In genomic region chr11:24158026-24158425, GRCm38 (mm10) we compare ENCODE assay signal across 15 mouse cellular contexts.
"Had no signal": no experiment of that assay in that cellular context is flagged by ENCODE, and none has a peak within 500 bp of the region (broad histone marks: within the 10 kb centered on the region; RNA-seq: fewer than 3 reads in every experiment).

No protein-coding gene starts in this region.

- H3K27me3 ChIP-seq: limb, embryonic 15.5 days; megakaryocyte, embryonic 14.5 days; midbrain, embryonic 12.5 days had no signal

- DNase-seq: kidney, adult 11 months; kidney, adult 9 months; kidney, postnatal 36 days; lung, embryonic 14.5 days; lung, postnatal 10 days; lung, postnatal 4 days; retina, postnatal 1 day; right cerebral cortex, postnatal 4 days; spleen, adult 18-20 months; thymus, adult 18-20 months; thymus, postnatal 14 days had no signal

- H3K4me2 ChIP-seq: limb, embryonic 15.5 days; lung, embryonic 14.5 days; midbrain, embryonic 12.5 days had no signal

- H3K9ac ChIP-seq: limb, embryonic 15.5 days; lung, embryonic 14.5 days; midbrain, embryonic 12.5 days had no signal

- H3K4me3 ChIP-seq: limb, embryonic 15.5 days; megakaryocyte, embryonic 14.5 days; midbrain, embryonic 12.5 days had no signal

- H3K9me3 ChIP-seq: limb, embryonic 15.5 days; megakaryocyte, embryonic 14.5 days; midbrain, embryonic 12.5 days had no signal

- H3K27ac ChIP-seq: kidney, postnatal 0 days; limb, embryonic 15.5 days; midbrain, embryonic 12.5 days had no signal
